In genomic region chr5:30012726-30013503, GRCm38 (mm10) we compare ENCODE assay signal across 8 mouse cellular contexts. TPM values are rescaled to one million over a fixed set of nuclear protein-coding genes. Genes with fewer than 3 reads are reported as not detected.
A peak's percentile ranks its signal among the peaks of the same experiment; 100 is the strongest.
DNase-seq lines count a peak whose midpoint lies in the region; TF ChIP-seq lines count a peak whose summit lies in the region.

TSS of gene Il6 (plus strand) at chr5:30013114.

- H3K27me3 ChIP-seq in thymus, adult 2 months (ENCODE audit: control insufficient read depth, insufficient read depth, low read length) = no peaks in the 10 kb centered on the region
- H3K27me3 ChIP-seq in liver, adult 2 months (ENCODE audit: control insufficient read depth, insufficient read depth, low read length) = no peaks in the 10 kb centered on the region

- no peak within 1 kb of the TSS for H3K27ac ChIP-seq in thymus, adult 2 months (ENCODE audit: control insufficient read depth, insufficient read depth, low read length)
- no peak within 1 kb of the TSS for H3K27ac ChIP-seq in liver, adult 2 months (replicated peaks; ENCODE audit: insufficient read depth, low read depth, low read length)

- H3K36me3 ChIP-seq in thymus, adult 2 months (ENCODE audit: control insufficient read depth, insufficient read depth, low read length) = no peaks in the 10 kb centered on the region
- no peaks in the 10 kb centered on the region for H3K36me3 ChIP-seq in liver, adult 2 months (ENCODE audit: control insufficient read depth, insufficient read depth, low read length)

- no peaks in the 10 kb centered on the region for H3K4me1 ChIP-seq in thymus, adult 2 months (replicated peaks; ENCODE audit: control insufficient read depth, insufficient read depth, low read length)
- no peaks in the 10 kb centered on the region for H3K4me1 ChIP-seq in liver, adult 2 months (ENCODE audit: control insufficient read depth, insufficient read depth, low read length)

- peak; percentile 11 for DNase-seq in thymus, adult 2 months
- no peak for DNase-seq in thymus, postnatal 10 days (ENCODE audit: low spot score in 2 of 2)
- peak; percentile 97 for DNase-seq in cerebellum, postnatal 10 days
- peak; percentile 87 to 92 for DNase-seq in gastrocnemius, postnatal 4 days (ENCODE audit: low spot score in 2 of 2)
- peak; percentile 81 for DNase-seq in kidney, adult 9 months
- DNase-seq in liver, adult 2 months (ENCODE audit: extremely low read depth, low read depth, low spot score) = peak; percentile 49
- peak; percentile 92 for DNase-seq in ovary, postnatal 14 days (ENCODE audit: low spot score)
- peak; percentile 80 to 83 for DNase-seq in urinary bladder, adult 18-20 months (ENCODE audit: low spot score in 2 of 2)

- no peak within 1 kb of the TSS for H3K9ac ChIP-seq in liver, adult 2 months (ENCODE audit: low read depth, low read length)

- H3K4me3 ChIP-seq in thymus, adult 2 months (ENCODE audit: control insufficient read depth, insufficient read depth, low read length) = no peak within 1 kb of the TSS
- no peak within 1 kb of the TSS for H3K4me3 ChIP-seq in liver, adult 2 months (ENCODE audit: insufficient read depth, low read depth, low read length)

- no peak for TF ChIP-seq CTCF in thymus, adult 2 months (IDR thresholded peaks at IDR 0.05; ENCODE audit: borderline replicate concordance, control insufficient read depth, extremely low read depth, insufficient read depth, low read length, poor library complexity)
- peak; percentile 17; the same call in 1 of the 2 replicates for TF ChIP-seq CTCF in liver, adult 2 months (IDR thresholded peaks at IDR 0.05; ENCODE audit: low read depth, low read length)

- no peaks in the 10 kb centered on the region for H3K79me2 ChIP-seq in liver, adult 2 months (ENCODE audit: control insufficient read depth, insufficient read depth, low read length)

- 12% methylated on average over 16 of the region's 16 CpGs for WGBS in thymus, adult 2 months
- 59% methylated on average over 16 of the region's 16 CpGs for WGBS in liver, adult 2 months

- no peak for TF ChIP-seq POLR2A in thymus, adult 2 months (IDR thresholded peaks at IDR 0.05; ENCODE audit: control insufficient read depth, extremely low read depth, insufficient read depth, low read length, poor library complexity)
- no peak for TF ChIP-seq POLR2A in liver, adult 2 months (IDR thresholded peaks at IDR 0.05; ENCODE audit: extremely low read depth, insufficient read depth, low read length)

RNA-seq across cellular contexts. Expression of gene Il6, which starts in this region (rescaled TPM):
- 0.20 TPM in 1 of 2 replicates, not detected in the other for polyA plus RNA-seq in thymus, adult 2 months (2012; rRNA removed)
- total RNA-seq in gastrocnemius, postnatal 4 days (2021) = not detected
- 0.13 TPM in 1 of 2 replicates, not detected in the other for total RNA-seq in liver, adult 2 months (2014; rRNA removed)
- 0.10 TPM in 1 of 2 replicates, not detected in the other for polyA plus RNA-seq in liver, adult 2 months (2012; rRNA removed)

Comparison
In these comparisons a context has a peak if more than half of its experiments do, and no peak if none do; other contexts are left out.
1. Peak in DNase-seq in thymus, adult 2 months; RNA of the gene not detected or under 1 TPM.
2. Peak in DNase-seq in gastrocnemius, postnatal 4 days; RNA of the gene not detected or under 1 TPM.
3. Peak in DNase-seq in liver, adult 2 months; RNA of the gene not detected or under 1 TPM.
4. DNase-seq: peak in cerebellum, postnatal 10 days (2 of 2), kidney, adult 9 months (single experiment), ovary, postnatal 14 days (single experiment) and urinary bladder, adult 18-20 months (2 of 2); none in thymus, postnatal 10 days (0 of 2).